Mouse (Mus musculus) heart, adult 9 months (tissue): ENCODE results near the gene Fgfr2.

Source experiments
- DNase-seq, 2 experiments: peaks; one replicate each; pipeline ENCODE4 v3.0.0; 2022; ENCODE audit warnings: low spot score in 2 of 2

Fgfr2 gene

GRCm38 (mm10) chr7:132823832-132824231 is 299.3 kb downstream of the Fgfr2 start:
- DNase-seq: no peak

DNA sequence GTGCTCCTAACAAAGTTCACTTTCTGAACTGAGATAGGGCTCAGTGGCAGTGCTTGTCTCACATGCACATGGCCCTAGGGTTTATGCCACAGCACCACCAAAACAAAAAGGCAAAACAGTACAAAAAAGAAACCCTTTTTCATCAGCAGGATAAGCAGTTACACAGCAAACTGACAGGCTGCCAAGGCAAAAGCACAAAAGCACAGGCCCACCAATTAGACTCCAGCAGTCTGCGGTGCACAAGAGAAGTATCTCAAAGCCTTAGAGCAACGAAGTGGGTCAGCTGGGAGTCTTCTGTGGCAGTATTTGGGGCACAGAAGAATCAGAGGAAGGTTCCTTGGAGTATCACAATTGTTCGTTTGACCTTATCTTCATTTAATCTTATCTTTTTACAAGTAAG is 302.5 kb downstream of the Fgfr2 start:
- no peak for DNase-seq

- no peak for DNase-seq
Observed at GRCm38 (mm10) chr7:132817056-132817455, 306.1 kb downstream of the Fgfr2 start.

- DNase-seq: no peak
Observed at GRCm38 (mm10) chr7:132816528-132816927, 306.6 kb downstream of the Fgfr2 start.

DNA sequence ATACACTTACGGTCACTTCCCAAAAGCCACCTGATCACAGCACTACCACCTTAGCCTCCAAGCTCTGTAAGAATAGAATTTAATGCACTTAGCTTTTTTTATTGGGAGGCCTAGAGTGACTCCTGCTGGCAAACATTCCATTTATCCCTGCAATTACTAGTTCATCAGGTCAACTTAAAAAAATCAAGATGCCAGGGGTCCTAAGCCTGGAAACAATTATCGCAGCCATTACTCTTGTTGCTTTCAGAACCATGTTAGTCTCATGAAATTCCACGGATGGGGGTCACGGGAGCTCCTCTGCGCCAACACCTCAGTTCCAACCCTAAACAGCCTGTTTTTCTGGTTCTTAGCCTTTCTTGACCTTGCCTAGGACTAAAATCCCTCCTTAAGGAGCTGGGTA is 308.1 kb downstream of the Fgfr2 start:
- DNase-seq: no peak

- no peak for DNase-seq
Observed at GRCm38 (mm10) chr7:132814089-132814450, 309.1 kb downstream of the Fgfr2 start.

DNA sequence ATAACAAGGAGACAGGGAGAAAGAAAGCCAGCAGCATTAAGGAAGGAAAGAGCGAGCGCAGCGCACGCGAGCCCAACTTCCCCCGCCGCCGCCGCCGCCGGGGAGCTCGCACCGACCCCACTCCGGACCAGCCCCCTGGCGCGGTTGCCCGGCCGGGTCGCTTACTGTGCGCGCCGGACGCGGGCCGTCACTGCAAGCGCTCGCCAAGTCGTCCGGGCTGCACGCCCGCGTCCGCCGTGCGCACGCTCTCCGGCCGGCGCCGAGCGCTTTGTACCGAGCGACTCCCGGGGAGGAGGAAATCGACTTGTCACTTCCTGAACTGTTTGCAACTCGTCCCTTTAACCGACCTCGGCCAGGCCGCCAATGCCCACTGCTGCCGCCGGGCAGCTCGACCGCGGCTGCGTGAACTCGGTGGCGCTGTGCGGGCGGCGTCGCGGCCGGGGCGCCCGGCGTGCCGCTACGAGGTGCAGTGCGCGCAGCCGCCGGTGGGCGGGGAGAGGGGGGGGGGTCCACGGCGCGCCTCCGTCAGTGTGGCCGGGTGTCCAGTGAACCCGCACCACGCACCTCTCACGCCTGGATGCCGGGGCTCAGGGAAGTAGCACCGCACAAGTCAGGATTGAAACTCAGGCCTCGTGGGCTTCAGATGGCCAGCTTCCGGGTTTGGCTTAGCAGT is 309.6 kb downstream of the Fgfr2 start, which contains the start of gene Fam53b:
TSS of gene Fam53b (minus strand) at position 471 of the 673 bp plus-strand sequence.
- DNase-seq: peak; percentile 74 to 79

- peak in 1 of 2 experiments; percentile 55 for DNase-seq
Observed at GRCm38 (mm10) chr7:132812619-132813415, 310.3 kb downstream of the Fgfr2 start.

DNA sequence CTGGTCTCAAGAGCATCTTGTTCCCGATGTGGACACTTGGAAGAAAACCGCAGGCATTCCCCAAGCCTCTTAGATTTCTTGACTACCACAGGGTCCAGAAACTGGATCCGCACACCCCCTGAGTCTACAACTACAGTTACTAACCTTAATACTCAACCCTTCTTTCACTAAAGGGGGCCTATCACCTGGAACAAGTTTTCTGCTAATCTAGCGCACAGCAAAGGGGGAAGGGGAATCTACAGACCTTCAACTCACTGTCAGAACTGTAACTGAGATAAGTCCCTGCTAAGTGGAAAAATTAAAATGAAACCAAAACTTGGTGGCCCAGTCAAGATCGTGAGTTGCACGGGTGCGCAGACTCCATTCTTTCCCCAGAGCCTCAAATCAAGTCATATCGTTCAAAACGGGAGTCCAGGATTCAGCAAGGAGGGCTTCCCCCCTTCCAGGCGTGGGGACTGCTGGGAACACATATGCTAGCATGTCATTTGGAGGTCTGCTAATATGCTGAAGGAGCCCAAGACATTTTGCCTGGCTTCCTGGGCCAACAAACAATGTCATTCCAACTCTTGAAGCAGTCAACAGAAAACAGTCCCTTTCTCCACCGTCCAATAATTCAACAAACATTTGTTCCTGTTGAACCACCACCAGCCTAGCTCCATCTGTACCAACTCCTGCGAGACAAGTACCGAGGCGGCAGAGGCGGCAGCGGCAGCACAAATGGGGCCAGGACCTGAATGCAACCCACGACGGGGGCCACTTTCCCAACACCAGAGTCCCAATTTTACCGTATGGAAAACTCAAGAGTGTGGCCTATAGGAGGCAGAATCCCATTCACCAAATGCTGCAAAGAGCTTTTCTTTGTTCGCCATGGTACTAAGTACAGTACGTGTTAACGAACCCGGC is 311.2 kb downstream of the Fgfr2 start:
- peak in 1 of 2 experiments; percentile 62 for DNase-seq

GRCm38 (mm10) chr7:132810879-132811278 is 312.3 kb downstream of the Fgfr2 start:
- peak; percentile 87 to 91 for DNase-seq

DNA sequence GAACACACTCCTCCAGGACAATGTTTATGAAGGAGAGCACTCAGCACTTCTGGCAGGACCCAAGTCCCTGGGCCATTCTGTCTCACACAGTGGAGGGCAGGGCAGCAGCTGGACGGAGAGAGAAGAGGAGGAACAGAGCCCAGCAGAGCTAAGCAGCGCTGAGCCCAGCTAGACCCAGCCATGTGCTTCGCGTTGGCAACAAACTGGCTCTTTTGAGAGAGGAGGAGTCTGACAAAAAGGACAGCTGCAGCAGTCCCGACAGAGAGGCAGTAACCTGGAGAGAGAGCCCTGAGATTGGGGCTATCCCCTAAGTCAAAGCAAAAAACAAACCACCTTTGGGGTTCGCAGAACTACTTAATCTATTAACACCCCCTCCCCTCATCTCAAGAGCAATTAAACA is 312.8 kb downstream of the Fgfr2 start:
- peak; percentile 70 to 75 for DNase-seq

GRCm38 (mm10) chr7:132809721-132810120 is 313.4 kb downstream of the Fgfr2 start:
- no peak for DNase-seq

DNA sequence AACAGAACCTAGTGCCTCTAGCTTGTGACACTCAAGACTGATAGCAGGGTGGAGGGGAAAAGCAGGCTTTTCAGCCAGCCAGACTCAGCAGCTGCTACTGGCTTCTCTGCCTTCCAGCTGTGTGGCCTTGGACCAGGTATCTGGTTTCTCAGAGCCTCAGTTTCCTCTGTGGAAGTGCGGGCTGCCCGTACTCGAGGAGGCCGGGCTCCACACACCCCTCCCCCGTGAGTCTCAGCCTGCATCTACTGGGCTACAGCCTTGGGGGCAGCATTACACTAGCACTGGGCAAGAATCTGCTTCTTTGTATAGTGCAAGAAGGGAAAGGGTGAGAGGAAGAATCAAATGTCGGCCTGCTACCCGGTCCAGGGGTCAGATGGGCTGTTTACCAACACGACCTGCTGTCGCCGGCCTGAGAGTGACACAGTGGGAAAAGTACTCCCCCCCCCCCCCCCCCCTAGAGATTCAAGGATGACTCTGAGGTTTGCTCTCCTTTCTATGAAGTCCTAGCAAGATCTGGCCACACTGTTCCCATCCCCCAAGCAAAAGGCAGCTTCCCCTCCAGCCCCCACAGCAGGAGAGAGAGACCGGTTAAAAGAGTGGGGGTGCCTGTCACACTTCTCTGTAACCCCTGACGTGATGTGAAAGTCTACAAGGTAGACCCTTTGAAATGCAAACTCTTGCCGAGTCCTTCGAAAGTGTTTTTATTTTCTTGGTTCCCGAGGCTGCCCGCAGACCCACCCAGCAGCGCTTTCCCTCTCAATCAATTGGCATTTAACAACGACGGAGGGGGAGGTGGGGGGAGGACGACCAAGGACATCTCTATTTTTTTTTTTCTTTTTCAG is 314.1 kb downstream of the Fgfr2 start:
- DNase-seq: no peak

DNA sequence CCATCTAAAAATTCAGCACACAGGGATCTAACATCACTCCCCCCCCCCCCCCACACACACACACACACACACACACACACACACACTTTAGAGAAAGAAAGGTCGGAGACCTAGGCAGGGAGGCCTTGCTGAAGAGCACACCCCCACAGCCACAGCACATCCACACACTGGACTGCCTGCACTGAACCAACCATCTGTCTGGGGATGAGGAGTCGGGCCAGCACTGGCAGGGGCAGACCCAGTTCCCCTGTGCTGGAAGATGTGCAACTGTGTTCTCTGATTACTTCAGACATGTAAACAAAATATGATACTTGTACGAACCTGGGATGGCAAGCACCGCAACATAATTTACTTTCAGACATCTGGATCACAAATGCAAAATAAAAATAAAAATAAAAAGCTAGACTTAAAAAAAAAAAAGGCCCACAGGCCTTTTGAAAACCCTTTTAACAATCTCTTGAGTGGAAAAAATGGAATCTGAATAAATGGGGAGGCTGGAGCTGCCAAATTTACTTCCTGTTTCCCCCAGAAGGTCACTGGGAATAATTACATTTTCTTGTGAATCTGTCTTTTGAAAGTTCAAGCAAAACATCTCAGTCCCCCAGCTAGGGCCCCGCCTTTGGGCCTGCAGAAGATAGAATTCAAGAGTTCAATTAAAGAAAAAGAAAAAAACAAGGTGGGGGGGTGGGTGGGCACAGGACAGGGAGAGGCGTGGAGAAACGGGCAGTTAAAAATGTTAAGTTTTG is 314.9 kb downstream of the Fgfr2 start:
- DNase-seq: no peak

DNA sequence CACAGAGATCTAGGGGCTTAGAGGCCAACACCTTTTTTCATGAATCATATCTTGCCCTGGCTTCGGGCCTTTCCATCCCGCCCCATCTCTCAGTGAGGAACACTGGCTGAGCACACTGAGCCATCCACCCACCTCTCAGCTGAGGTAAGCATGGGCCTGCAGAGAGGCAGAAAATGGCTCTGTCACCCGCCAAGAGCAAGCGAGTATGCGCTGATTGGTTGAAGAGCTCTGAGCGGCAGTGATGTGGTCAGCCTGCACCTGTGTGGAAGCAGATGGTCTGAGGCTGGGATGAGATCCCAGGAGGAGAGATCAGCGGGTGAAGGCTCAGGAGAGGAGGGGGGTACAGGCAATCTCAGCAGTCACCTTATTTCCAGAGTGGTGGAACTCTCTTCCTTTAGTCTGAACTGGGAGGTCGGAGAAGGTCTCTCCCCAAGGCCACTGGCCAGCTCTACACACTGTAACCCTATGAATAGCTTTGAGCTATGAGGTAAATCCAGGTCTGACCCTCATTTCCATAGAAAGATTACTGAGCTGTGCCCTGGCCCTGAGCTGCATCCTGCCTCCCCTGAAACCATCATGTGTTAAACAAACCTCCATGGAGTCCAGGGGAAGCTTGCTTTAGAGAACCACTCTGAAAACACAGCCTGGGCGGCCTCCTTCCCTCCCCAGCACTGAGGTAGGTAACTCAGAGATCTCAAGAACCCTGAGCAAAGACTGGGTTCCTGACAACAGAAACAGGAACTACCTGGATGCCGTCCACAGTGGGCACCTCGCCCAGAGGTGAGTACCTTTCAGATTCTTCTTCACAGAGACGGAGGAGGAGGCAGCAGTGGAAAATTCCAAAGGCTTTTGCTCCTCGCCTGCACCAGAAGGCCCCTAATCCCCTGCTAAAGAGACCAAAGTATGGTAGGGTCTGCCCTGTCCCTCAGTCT is 316.0 kb downstream of the Fgfr2 start:
- no peak for DNase-seq

- DNase-seq: peak; percentile 77 to 79
Observed at GRCm38 (mm10) chr7:132806286-132806685, 316.9 kb downstream of the Fgfr2 start.

- no peak for DNase-seq
Observed at GRCm38 (mm10) chr7:132804951-132805350, 318.2 kb downstream of the Fgfr2 start.

GRCm38 (mm10) chr7:132804461-132804860 is 318.7 kb downstream of the Fgfr2 start:
- DNase-seq: no peak

- DNase-seq: peak in 1 of 2 experiments; percentile 67
Observed at GRCm38 (mm10) chr7:132803962-132804361, 319.2 kb downstream of the Fgfr2 start.
